Mouse (Mus musculus): ENCODE measurements around the gene Smim4. TPM values are rescaled to one million over a fixed set of nuclear protein-coding genes. Genes with fewer than 3 reads are reported as not detected.
A peak's percentile ranks its signal among the peaks of the same experiment; 100 is the strongest.

Smim4 gene
- total and polyA plus RNA-seq, 3 experiments = 19.1 to 38.0 (median 26.1) TPM

GRCm38 (mm10) chr14:31171386-31171785, 42.6 kb upstream of the Smim4 start:
- Histone ChIP-seq H3K4me3 (replicated peaks in 1 of 3; ENCODE audit: low read depth in 2 of 3, low read length in 2 of 3, poor library complexity in 1 of 3) (no peak overlapping the region), H3K27me3 (replicated peaks) (no peaks in the 10 kb centered on the region), H3K9ac (ENCODE audit: insufficient read depth, low read depth) (no peak overlapping the region), H3K27ac (ENCODE audit: insufficient read depth, low read depth) (no peak overlapping the region), H3K4me2 (ENCODE audit: insufficient read depth, low read depth, poor library complexity, severe bottlenecking) (no peak overlapping the region), H3K9me3 (replicated peaks; ENCODE audit: low read length) (no peaks in the 10 kb centered on the region), H3K79me2 (replicated peaks; ENCODE audit: control insufficient read depth, extremely low read depth, insufficient read depth, poor library complexity, severe bottlenecking) (no peaks in the 10 kb centered on the region), H3K4me1 (ENCODE audit: control insufficient read depth in 1 of 2, insufficient read depth in 2 of 2) (peaks cover 7 to 24% of the 10 kb centered on the region in 2 experiments; a peak in 3 of 4 replicates), H3K36me3 (replicated peaks in 1 of 2; ENCODE audit: control insufficient read depth in 1 of 2, insufficient read depth in 1 of 2, low read length in 1 of 2) (peaks cover 59 to 64% of the 10 kb centered on the region in 2 experiments)
- in situ Hi-C loops (cut with MboI; ENCODE audit: low pct_ligation_motif_present, low pct_unique_long_range_greater_than_20kb, low sequenced_read_pairs) (no loop called here), dilution Hi-C loops (cut with MboI; ENCODE audit: extremely low pct_ligation_motif_present, extremely low pct_unique_long_range_greater_than_20kb, low sequenced_read_pairs) (no loop called here)
- TF ChIP-seq JUN (IDR thresholded peaks at IDR 0.05; ENCODE audit: insufficient read depth, low read depth, low read length) (no peak), MAFK (IDR thresholded peaks at IDR 0.05; ENCODE audit: insufficient replicate concordance, low read length) (no peak), ZNF384 (IDR thresholded peaks at IDR 0.05; ENCODE audit: low read depth, low read length) (no peak), HCFC1 (IDR thresholded peaks at IDR 0.05; ENCODE audit: low read depth, low read length) (no peak), POLR2A (IDR thresholded peaks at IDR 0.05; ENCODE audit: low read depth, low read length) (no peak), USF2 (conservative IDR thresholded peaks at IDR 0.05; ENCODE audit: low read depth, low read length) (no peak)
- DNase-seq (ENCODE audit: extremely low read depth) = no peak

- Histone ChIP-seq H3K36me3 (replicated peaks in 1 of 2; ENCODE audit: control insufficient read depth in 1 of 2, insufficient read depth in 1 of 2, low read length in 1 of 2) (peaks cover 55 to 60% of the 10 kb centered on the region in 2 experiments), H3K4me3 (replicated peaks in 1 of 3; ENCODE audit: low read depth in 2 of 3, low read length in 2 of 3, poor library complexity in 1 of 3) (no peak overlapping the region), H3K4me1 (ENCODE audit: control insufficient read depth in 1 of 2, insufficient read depth in 2 of 2) (peaks cover 11 to 28% of the 10 kb centered on the region in 2 experiments; a peak in 3 of 4 replicates), H3K9ac (ENCODE audit: insufficient read depth, low read depth) (no peak overlapping the region), H3K27me3 (replicated peaks) (no peaks in the 10 kb centered on the region), H3K79me2 (replicated peaks; ENCODE audit: control insufficient read depth, extremely low read depth, insufficient read depth, poor library complexity, severe bottlenecking) (no peaks in the 10 kb centered on the region), H3K27ac (ENCODE audit: insufficient read depth, low read depth) (no peak overlapping the region), H3K4me2 (ENCODE audit: insufficient read depth, low read depth, poor library complexity, severe bottlenecking) (no peak overlapping the region), H3K9me3 (replicated peaks; ENCODE audit: low read length) (no peaks in the 10 kb centered on the region)
- TF ChIP-seq MYC (IDR thresholded peaks at IDR 0.05; ENCODE audit: low read depth, low read length) (no peak), MEF2A (IDR thresholded peaks at IDR 0.05; ENCODE audit: borderline replicate concordance, low read depth, low read length) (no peak), POLR2A (IDR thresholded peaks at IDR 0.05; ENCODE audit: low read depth, low read length) (no peak), IRF4 (IDR thresholded peaks at IDR 0.05; ENCODE audit: low read depth, low read length) (no peak), CHD2 (IDR thresholded peaks at IDR 0.05; ENCODE audit: low read length) (no peak)
- no peak for DNase-seq (ENCODE audit: extremely low read depth)
- dilution Hi-C loops (cut with MboI; ENCODE audit: extremely low pct_ligation_motif_present, extremely low pct_unique_long_range_greater_than_20kb, low sequenced_read_pairs) (no loop called here), in situ Hi-C loops (cut with MboI; ENCODE audit: low pct_ligation_motif_present, low pct_unique_long_range_greater_than_20kb, low sequenced_read_pairs) (no loop called here)
Measured at GRCm38 (mm10) chr14:31170963-31171362, 42.2 kb upstream of the Smim4 start.

- H3K27ac ChIP-seq (ENCODE audit: insufficient read depth, low read depth) = no peak overlapping the region
- peak; percentile 64 for DNase-seq (ENCODE audit: extremely low read depth)
- dilution Hi-C loops (cut with MboI; ENCODE audit: extremely low pct_ligation_motif_present, extremely low pct_unique_long_range_greater_than_20kb, low sequenced_read_pairs) (no loop called here), in situ Hi-C loops (cut with MboI; ENCODE audit: low pct_ligation_motif_present, low pct_unique_long_range_greater_than_20kb, low sequenced_read_pairs) (no loop called here)
- H3K9me3 ChIP-seq (replicated peaks; ENCODE audit: low read length) = no peaks in the 10 kb centered on the region
- H3K27me3 ChIP-seq (replicated peaks) = no peaks in the 10 kb centered on the region
- no peak overlapping the region for H3K4me3 ChIP-seq (replicated peaks in 1 of 3; ENCODE audit: low read depth in 2 of 3, low read length in 2 of 3, poor library complexity in 1 of 3)
- H3K79me2 ChIP-seq (replicated peaks; ENCODE audit: control insufficient read depth, extremely low read depth, insufficient read depth, poor library complexity, severe bottlenecking) = no peaks in the 10 kb centered on the region
- TF ChIP-seq MYC (IDR thresholded peaks at IDR 0.05; ENCODE audit: low read depth, low read length) = no peak
- no peak for TF ChIP-seq SMC3 (IDR thresholded peaks at IDR 0.05; ENCODE audit: low read depth, low read length)
- no peak for TF ChIP-seq RAD21 (IDR thresholded peaks at IDR 0.05; ENCODE audit: low read depth, low read length)
- TF ChIP-seq EP300 (IDR thresholded peaks at IDR 0.05; ENCODE audit: low read length) = peak; percentile 50; the same call in 1 of the 2 replicates
- peak; percentile 29; the same call in 1 of the 2 replicates for TF ChIP-seq CHD2 (IDR thresholded peaks at IDR 0.05; ENCODE audit: low read length)
- no peak for TF ChIP-seq ZC3H11A (IDR thresholded peaks at IDR 0.05; ENCODE audit: low read depth, low read length)
- peak; percentile 60; the same call in 1 of the 2 replicates for TF ChIP-seq POLR2AphosphoS2 (IDR thresholded peaks at IDR 0.05; ENCODE audit: low read depth, low read length)
- TF ChIP-seq KAT2A (IDR thresholded peaks at IDR 0.05; ENCODE audit: insufficient replicate concordance, low read length) = 0 out of 2 replicates have a peak, but pooled peaks have one; percentile 14
- no peak for TF ChIP-seq MAZ (IDR thresholded peaks at IDR 0.05; ENCODE audit: low read depth, low read length)
- TF ChIP-seq IRF4 (IDR thresholded peaks at IDR 0.05; ENCODE audit: low read depth, low read length) = peak; percentile 74
- peaks cover 13 to 34% of the 10 kb centered on the region in 2 experiments for H3K4me1 ChIP-seq (ENCODE audit: control insufficient read depth in 1 of 2, insufficient read depth in 2 of 2)
- no peak overlapping the region for H3K9ac ChIP-seq (ENCODE audit: insufficient read depth, low read depth)
- peaks cover 42 to 45% of the 10 kb centered on the region in 2 experiments for H3K36me3 ChIP-seq (replicated peaks in 1 of 2; ENCODE audit: control insufficient read depth in 1 of 2, insufficient read depth in 1 of 2, low read length in 1 of 2)
- H3K4me2 ChIP-seq (ENCODE audit: insufficient read depth, low read depth, poor library complexity, severe bottlenecking) = no peak overlapping the region
Measured at GRCm38 (mm10) chr14:31169508-31169907, 40.8 kb upstream of the Smim4 start.

Measured in CH12.LX (cell line).